Mouse (Mus musculus) forebrain, embryonic 14.5 days (tissue): ENCODE data around the gene Kdelr1. TPM values are rescaled to one million over a fixed set of nuclear protein-coding genes. Genes with fewer than 3 reads are reported as not detected.

Experiments
- ATAC-seq: fragments of 200-750 bp; cut with Nextera tagmentation; 2 replicates; pipeline ENCODE4 v1.8.0; 2017; ENCODE audit warnings: mild to moderate bottlenecking, moderate library complexity
- DNase-seq: peaks from one replicate; pipeline ENCODE4 v3.0.0-alpha.2; 2015; ENCODE audit warnings: low spot score
- H3K27ac ChIP-seq: fragments of 300-500 bp; sonication (generic); 2 replicates; pipeline ENCODE4 v1.5.1; 2014; ENCODE audit warnings: low read depth, mild to moderate bottlenecking, control low read depth, low read length, moderate library complexity
- H3K27me3 ChIP-seq: fragments of 300-500 bp; sonication (generic); replicated peaks from 2 replicates; pipeline ENCODE4 v1.6.1; 2014; ENCODE audit warnings: low read length, control low read depth, mixed read lengths; ENCODE audit not compliant: control insufficient read depth, insufficient read depth
- H3K36me3 ChIP-seq: fragments of 300-500 bp; sonication (generic); 2 replicates; pipeline ENCODE4 v1.6.1; 2014; ENCODE audit warnings: low read length, control low read depth; ENCODE audit not compliant: control insufficient read depth, insufficient read depth
- H3K4me1 ChIP-seq: fragments of 300-500 bp; sonication (generic); 2 replicates; pipeline ENCODE4 v1.6.1; 2014; ENCODE audit warnings: antibody characterized with exemption, low read length, control low read depth; ENCODE audit not compliant: control insufficient read depth, insufficient read depth
- H3K4me2 ChIP-seq: fragments of 300-500 bp; sonication (generic); 2 replicates; pipeline ENCODE4 v1.6.1; 2014; ENCODE audit warnings: mild to moderate bottlenecking, control low read depth, low read length
- H3K4me3 ChIP-seq: fragments of 300-500 bp; sonication (generic); 2 replicates; pipeline ENCODE4 v1.5.1; 2014; ENCODE audit warnings: low read depth, low read length, control low read depth
- H3K9ac ChIP-seq: fragments of 300-500 bp; sonication (generic); 2 replicates; pipeline ENCODE4 v1.6.1; 2014; ENCODE audit warnings: mild to moderate bottlenecking, low read length, control low read depth, moderate library complexity
- H3K9me3 ChIP-seq: fragments of 300-500 bp; sonication (generic); replicated peaks from 2 replicates; pipeline ENCODE4 v1.6.1; 2016; ENCODE audit warnings: low read length, control low read depth, mixed read lengths; ENCODE audit not compliant: control insufficient read depth
- WGBS: fragments of 180-500 bp; shearing (Covaris S2); extraction: QIAGEN DNeasy Blood & Tissue Kit; methylation state at CpG from one replicate; pipeline ENCODE4 v1.1.7; 2014; 5-methylcytosine and 5-hydroxymethylcytosine counted together
- polyA plus RNA-seq: library from polyadenylated mRNA; unstranded; fragments of >200 nt; fragmentation: Nextera tagmentation; extraction: Ambion mirVana; gene quantifications from 2 replicates; pipeline ENCODE4 v1.2.1, GENCODE M21; 2014

Gene Kdelr1
- 104 and 111 TPM in 2 replicates for polyA plus RNA-seq

DNA sequence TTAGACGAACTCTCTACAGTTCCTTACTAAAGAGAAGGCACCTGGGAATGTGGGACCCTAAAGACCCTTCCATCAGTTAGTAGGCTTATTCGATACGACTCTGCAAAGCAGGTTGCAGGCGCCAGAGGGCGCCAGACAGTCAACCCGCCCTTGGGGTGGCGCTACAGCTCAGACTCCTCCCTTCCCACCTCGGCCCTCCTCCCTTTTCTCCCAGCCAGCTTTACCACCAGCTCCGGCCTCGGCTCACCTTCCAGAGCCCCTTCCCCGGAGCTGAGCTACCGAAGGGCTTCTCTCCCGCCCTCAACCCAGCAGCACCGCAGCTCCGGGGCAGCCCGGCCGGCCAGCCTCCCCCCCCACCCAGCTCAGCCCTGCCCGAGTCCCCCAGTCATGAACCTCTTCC lies at the start of gene Kdelr1:
Gene Kdelr1 (plus strand): TSS at position 149 of the 400 bp plus-strand sequence.
- H3K27me3 ChIP-seq: peaks cover 27% of the 10 kb centered on the region; the same call in 1 of the 2 replicates
- H3K9ac ChIP-seq: peak within 1 kb of the TSS; percentile 98
- peak within 1 kb of the TSS; percentile 87 for H3K4me2 ChIP-seq
- under 1% methylated on average over 18 of the region's 18 CpGs for WGBS
- no peaks in the 10 kb centered on the region for H3K9me3 ChIP-seq
- H3K36me3 ChIP-seq: peaks cover 29% of the 10 kb centered on the region
- peak; percentile 96 for DNase-seq
- H3K27ac ChIP-seq: peak within 1 kb of the TSS; percentile 78
- peaks cover 19% of the 10 kb centered on the region for H3K4me1 ChIP-seq
- peak; percentile 79 for ATAC-seq
- peak within 1 kb of the TSS; percentile 76 for H3K4me3 ChIP-seq

DNA sequence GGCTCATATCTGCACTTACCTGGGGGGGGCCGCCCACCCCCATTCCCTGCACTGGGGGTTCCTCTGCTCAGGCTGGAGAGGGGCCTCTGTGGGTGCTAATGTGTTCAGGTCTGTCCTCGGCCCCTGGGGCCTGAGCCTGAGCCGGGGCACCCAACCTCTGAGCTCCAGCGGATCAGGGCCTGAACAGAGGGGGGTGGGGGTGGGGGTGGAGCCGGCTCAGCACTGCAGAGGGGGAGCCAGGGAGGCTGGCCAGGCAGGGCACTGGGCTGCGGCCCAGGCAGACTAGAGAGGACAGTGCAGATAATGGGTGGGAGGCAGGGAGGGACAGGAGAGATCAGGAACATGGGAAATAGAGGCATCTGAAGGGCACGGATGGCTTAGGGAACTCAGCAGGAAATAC lies 48.0 kb upstream of the Kdelr1 start, which contains the start of gene Kcnj14:
Gene Kcnj14 (minus strand): TSS at position 185 of the 400 bp plus-strand sequence.
- H3K9ac ChIP-seq: no peak within 1 kb of the TSS
- DNase-seq: no peak
- H3K9me3 ChIP-seq: no peaks in the 10 kb centered on the region
- H3K27ac ChIP-seq: no peak within 1 kb of the TSS
- H3K36me3 ChIP-seq: peaks cover 56% of the 10 kb centered on the region
- H3K4me3 ChIP-seq: no peak within 1 kb of the TSS
- H3K4me2 ChIP-seq: no peak within 1 kb of the TSS
- WGBS: 66% methylated on average over 7 of the region's 7 CpGs
- ATAC-seq: no peak
- H3K27me3 ChIP-seq: no peaks in the 10 kb centered on the region
- peaks cover under 1% of the 10 kb centered on the region; the same call in 1 of the 2 replicates for H3K4me1 ChIP-seq

DNA sequence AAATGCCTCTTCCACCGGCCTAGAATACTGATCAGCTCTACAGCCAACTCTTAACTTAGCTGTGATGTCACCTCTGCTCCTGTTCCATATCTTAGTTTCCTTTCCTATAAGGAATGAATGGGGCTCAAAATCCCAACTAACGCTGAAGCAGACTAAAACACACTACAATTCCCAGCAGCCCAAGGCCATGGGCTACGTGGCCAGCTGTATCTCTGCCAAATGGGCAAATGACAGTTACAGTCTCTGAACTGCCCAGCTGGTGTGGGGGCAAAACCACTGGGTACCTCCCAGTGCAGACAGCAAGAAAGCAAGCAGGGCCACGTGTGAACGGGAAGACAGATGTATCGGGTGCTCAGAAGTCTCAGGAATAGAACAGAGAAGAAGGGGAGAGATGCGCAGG lies 45.9 kb upstream of the Kdelr1 start:
- no peak for ATAC-seq
- Histone ChIP-seq H3K4me2 (no peak overlapping the region), H3K4me1 (peaks cover 10% of the 10 kb centered on the region), H3K36me3 (peaks cover 56% of the 10 kb centered on the region), H3K27me3 (peaks cover 2% of the 10 kb centered on the region), H3K27ac (no peak overlapping the region), H3K9me3 (no peaks in the 10 kb centered on the region), H3K4me3 (no peak overlapping the region), H3K9ac (no peak overlapping the region)
- 87% methylated on average over 7 of the region's 7 CpGs for WGBS
- DNase-seq: no peak

DNA sequence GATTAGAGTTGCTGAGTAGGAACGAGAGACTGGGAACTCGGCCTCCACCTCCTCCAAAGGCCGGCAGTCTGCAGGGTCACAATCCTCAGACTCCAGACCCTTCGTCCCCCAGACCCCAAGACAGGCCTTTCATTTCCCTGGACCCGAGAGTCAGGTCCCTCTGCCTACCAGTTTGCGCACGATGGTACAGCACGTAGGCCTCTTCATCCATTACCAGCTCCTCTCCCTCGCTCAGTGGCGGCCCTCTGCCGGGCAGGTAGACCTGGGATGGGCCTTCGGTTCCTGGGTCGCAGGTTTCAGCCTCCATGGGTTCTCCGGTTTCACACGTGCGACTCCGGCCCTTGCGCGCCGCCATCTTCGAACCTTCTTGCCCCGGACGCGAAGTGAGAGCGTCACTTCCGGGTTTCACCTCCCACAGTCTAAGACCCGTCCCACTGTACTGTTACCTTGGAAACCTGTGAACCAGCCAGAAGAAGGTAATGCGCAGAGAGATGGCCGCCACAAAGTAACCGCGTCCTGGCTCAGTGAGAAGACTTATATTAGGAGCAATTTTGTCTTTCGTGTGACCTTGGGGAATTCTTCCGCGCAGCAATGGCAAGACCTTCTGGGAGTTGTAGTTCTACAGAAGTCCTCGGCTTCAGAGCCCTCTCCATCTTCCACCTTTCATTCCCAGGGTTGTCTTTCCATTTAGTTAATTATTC lies 42.0 kb upstream of the Kdelr1 start, which contains the start of gene Grwd1:
Gene Grwd1 (minus strand): TSS at position 518 of the 701 bp plus-strand sequence.
- no peaks in the 10 kb centered on the region for H3K9me3 ChIP-seq
- H3K27me3 ChIP-seq: peaks cover 41% of the 10 kb centered on the region
- H3K36me3 ChIP-seq: peaks cover 35% of the 10 kb centered on the region
- peaks cover 10% of the 10 kb centered on the region for H3K4me1 ChIP-seq
- peak within 1 kb of the TSS; percentile 75 for H3K4me3 ChIP-seq
- DNase-seq (peak; percentile 97), ATAC-seq (peak; percentile 92)
- peak within 1 kb of the TSS; percentile 62 for H3K9ac ChIP-seq
- peak within 1 kb of the TSS; percentile 75; the same call in 1 of the 2 replicates for H3K27ac ChIP-seq
- peak within 1 kb of the TSS; percentile 76 for H3K4me2 ChIP-seq
- WGBS: under 1% methylated on average over 35 of the region's 35 CpGs

DNA sequence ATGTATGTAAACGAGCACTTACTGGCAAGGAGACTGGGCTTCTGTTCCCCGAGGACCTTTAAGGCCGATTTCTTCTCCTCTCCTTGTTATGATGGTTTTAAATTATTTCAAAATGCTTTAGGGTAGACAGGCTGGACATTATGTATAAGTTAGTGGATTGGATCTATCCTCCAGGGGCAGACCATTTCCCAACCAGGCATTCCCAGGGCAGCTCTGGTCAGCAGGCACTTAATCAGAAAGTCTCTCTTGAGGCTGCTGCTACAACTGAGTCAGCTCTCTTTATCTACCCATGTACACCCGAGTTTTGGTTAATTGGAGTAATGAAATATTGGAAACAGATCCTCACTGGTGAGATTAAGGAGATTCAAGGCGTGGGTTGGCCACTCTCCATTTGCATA lies 41.4 kb upstream of the Kdelr1 start:
- peak overlapping the region; percentile 75; the same call in 1 of the 2 replicates for H3K27ac ChIP-seq

DNA sequence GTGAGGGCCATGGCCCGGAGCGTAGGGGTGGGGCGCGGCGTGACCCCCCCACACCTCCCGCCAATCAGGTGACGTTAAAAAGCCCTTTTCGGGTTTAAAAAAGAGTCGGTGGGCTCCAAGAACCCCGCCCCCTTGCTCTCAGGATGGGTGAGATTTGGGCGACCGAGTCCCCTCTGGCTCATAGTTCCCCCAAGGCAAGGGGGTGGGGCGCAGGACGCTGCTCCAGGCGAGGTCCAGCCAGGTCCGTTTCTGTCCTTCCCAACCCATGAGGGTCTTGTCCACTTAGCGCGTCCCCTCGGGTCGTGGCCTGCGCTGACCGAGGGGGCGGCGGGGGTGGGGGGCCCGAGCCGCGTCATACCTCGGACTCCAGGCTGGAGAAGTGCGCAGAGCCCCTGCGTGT lies 40.1 kb upstream of the Kdelr1 start:
- Histone ChIP-seq H3K4me1 (peaks cover 10% of the 10 kb centered on the region), H3K27me3 (peaks cover 44% of the 10 kb centered on the region), H3K36me3 (peaks cover 17% of the 10 kb centered on the region), H3K9ac (no peak overlapping the region), H3K4me3 (peak overlapping the region; percentile 24), H3K9me3 (no peaks in the 10 kb centered on the region), H3K4me2 (peak overlapping the region; percentile 40), H3K27ac (no peak overlapping the region)
- 15% methylated on average over 30 of the region's 30 CpGs for WGBS
- ATAC-seq (no peak), DNase-seq (no peak)

More for the DNA sequence above, 41.4 kb upstream of the Kdelr1 start:
- Histone ChIP-seq H3K9ac (peak overlapping the region; percentile 62), H3K4me2 (peak overlapping the region; percentile 76), H3K9me3 (no peaks in the 10 kb centered on the region), H3K36me3 (peaks cover 30% of the 10 kb centered on the region), H3K4me3 (peak overlapping the region; percentile 75), H3K4me1 (peaks cover 10% of the 10 kb centered on the region), H3K27me3 (peaks cover 44% of the 10 kb centered on the region)
- ATAC-seq: no peak; the same call in 1 of the 2 replicates
- WGBS: 23% methylated on average over 5 of the region's 5 CpGs
- no peak for DNase-seq

DNA sequence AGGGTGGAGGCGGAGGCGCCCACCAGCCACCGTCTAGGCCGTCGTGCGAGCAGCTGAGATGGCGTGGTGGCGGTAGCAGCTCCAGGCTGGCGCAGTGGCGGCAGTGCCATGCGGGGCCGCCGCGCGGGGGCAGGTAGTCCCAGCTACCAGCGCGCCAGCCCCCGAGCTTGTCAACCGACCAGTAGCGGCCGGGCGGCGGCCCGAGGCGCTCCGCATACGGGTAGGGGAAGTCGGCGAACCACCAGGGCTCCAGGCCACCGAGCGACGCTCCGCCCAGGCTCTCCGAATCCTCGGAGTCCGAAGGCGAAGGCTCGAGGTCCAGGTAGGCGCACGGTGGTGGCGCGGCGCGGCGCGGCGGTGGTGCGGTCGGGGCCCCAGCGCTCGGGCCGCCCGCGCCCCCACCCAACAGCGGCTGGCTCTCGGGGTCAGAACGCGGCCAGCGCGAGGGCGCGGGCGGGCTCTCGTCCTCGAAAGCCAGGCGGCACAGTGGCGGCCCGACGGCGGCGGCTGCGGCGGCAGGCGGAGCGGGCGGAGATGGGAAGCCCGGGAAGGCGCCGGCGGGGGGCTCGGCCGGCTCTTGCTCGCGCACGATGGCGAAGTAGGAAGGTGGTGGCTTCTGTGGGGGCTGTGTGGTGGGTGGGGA lies 39.3 kb upstream of the Kdelr1 start:
- Histone ChIP-seq H3K4me3 (peak overlapping the region; percentile 24), H3K27me3 (peaks cover 44% of the 10 kb centered on the region)
- WGBS: 1% methylated on average over 60 of the region's 86 CpGs

DNA sequence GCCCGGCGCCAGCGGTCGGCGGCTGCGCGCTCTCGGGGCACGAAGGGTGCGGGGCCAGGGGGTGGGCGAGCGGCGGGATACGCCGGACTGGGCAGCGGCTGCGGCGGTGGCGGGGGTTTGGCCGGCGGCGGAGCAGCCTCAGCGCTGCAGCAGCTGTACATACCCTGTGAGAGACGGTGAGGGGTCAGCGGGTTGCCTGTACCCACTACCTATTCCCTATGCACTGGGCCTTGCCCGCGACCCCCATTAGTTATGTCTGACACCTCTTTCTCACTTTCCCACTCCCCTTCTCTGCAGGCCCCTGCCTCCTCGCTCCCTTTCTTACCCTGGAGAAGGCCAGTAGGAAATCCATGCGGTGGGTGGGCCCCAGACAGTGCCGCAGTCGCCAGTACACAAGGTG lies 38.6 kb upstream of the Kdelr1 start:
- Histone ChIP-seq H3K27me3 (peaks cover 44% of the 10 kb centered on the region), H3K9ac (peak overlapping the region; percentile 21; the same call in 1 of the 2 replicates), H3K27ac (no peak overlapping the region), H3K4me1 (peaks cover 10% of the 10 kb centered on the region), H3K36me3 (peaks cover 2% of the 10 kb centered on the region; the same call in 1 of the 2 replicates), H3K4me3 (peak overlapping the region; percentile 24), H3K4me2 (peak overlapping the region; percentile 40), H3K9me3 (no peaks in the 10 kb centered on the region)
- DNase-seq (no peak), ATAC-seq (no peak)
- WGBS: 6% methylated on average over 9 of the region's 31 CpGs

More for the DNA sequence above, 39.3 kb upstream of the Kdelr1 start:
- no peaks in the 10 kb centered on the region for H3K9me3 ChIP-seq
- peaks cover 10% of the 10 kb centered on the region for H3K4me1 ChIP-seq
- no peak for ATAC-seq
- no peak overlapping the region for H3K27ac ChIP-seq
- no peak for DNase-seq
- H3K36me3 ChIP-seq: peaks cover 8% of the 10 kb centered on the region
- H3K4me2 ChIP-seq: peak overlapping the region; percentile 40
- peak overlapping the region; percentile 35; the same call in 1 of the 2 replicates for H3K9ac ChIP-seq
